Mouse (Mus musculus) intestine, postnatal 0 days (tissue): Measurements from ENCODE around the gene Scnm1. TPM values are rescaled to one million over a fixed set of nuclear protein-coding genes. Genes with fewer than 3 reads are reported as not detected.
A peak's percentile ranks its signal among the peaks of the same experiment; 100 is the strongest.

ENCODE experiments used
- ATAC-seq: fragments of 200-750 bp; cut with Nextera tagmentation; 2 replicates; pipeline ENCODE4 v1.8.0; 2017; ENCODE audit warnings: mild to moderate bottlenecking, moderate TSS enrichment, moderate library complexity
- H3K27ac ChIP-seq: fragments of 300-500 bp; sonication (generic); 2 replicates; pipeline ENCODE4 v1.5.1; 2014; ENCODE audit warnings: mild to moderate bottlenecking, low read depth, low read length, moderate library complexity
- H3K27me3 ChIP-seq: fragments of 300-500 bp; sonication (generic); replicated peaks from 2 replicates; pipeline ENCODE4 v1.6.1; 2014; ENCODE audit warnings: low read length, mixed read lengths; ENCODE audit not compliant: control insufficient read depth, insufficient read depth
- H3K36me3 ChIP-seq: fragments of 300-500 bp; sonication (generic); 2 replicates; pipeline ENCODE4 v1.6.1; 2014; ENCODE audit warnings: mild to moderate bottlenecking, moderate library complexity; ENCODE audit not compliant: control insufficient read depth, insufficient read depth
- H3K4me1 ChIP-seq: fragments of 300-500 bp; sonication (generic); replicated peaks from 2 replicates; pipeline ENCODE4 v1.6.1; 2014; ENCODE audit warnings: antibody characterized with exemption, low read length, mixed read lengths; ENCODE audit not compliant: control insufficient read depth, insufficient read depth
- H3K4me2 ChIP-seq: fragments of 300-500 bp; sonication (generic); replicated peaks from 2 replicates; pipeline ENCODE4 v1.6.1; 2014; ENCODE audit warnings: low read depth, mild to moderate bottlenecking, moderate library complexity
- H3K4me3 ChIP-seq: fragments of 300-500 bp; sonication (generic); 2 replicates; pipeline ENCODE4 v1.5.1; 2014; ENCODE audit warnings: low read depth, low read length
- H3K9ac ChIP-seq: fragments of 300-500 bp; sonication (generic); 2 replicates; pipeline ENCODE4 v1.6.1; 2014; ENCODE audit warnings: mild to moderate bottlenecking, low read depth, low read length
- H3K9me3 ChIP-seq: fragments of 300-500 bp; sonication (generic); 2 replicates; pipeline ENCODE4 v1.6.1; 2016; ENCODE audit warnings: mixed run types; ENCODE audit not compliant: control insufficient read depth
- CTCF ChIP-seq: sonication (generic); IDR thresholded peaks from 2 replicates; pipeline ENCODE4 v1.5.1; 2016; ENCODE audit warnings: low read depth, mild to moderate bottlenecking, control low read depth, antibody characterized with exemption, moderate library complexity
- WGBS: fragments of 180-500 bp; shearing (Covaris S2); extraction: QIAGEN DNeasy Blood & Tissue Kit; methylation state at CpG from one replicate; pipeline ENCODE4 v1.1.7; 2014; 5-methylcytosine and 5-hydroxymethylcytosine counted together
- polyA plus RNA-seq: library from polyadenylated mRNA; unstranded; fragments of >200 nt; fragmentation: Nextera tagmentation; extraction: Ambion mirVana; gene quantifications from 2 replicates; pipeline ENCODE4 v1.2.1, GENCODE M21; 2015

Scnm1 gene
- polyA plus RNA-seq, 1 experiment from 2014 or later, result 49.3 TPM

DNA sequence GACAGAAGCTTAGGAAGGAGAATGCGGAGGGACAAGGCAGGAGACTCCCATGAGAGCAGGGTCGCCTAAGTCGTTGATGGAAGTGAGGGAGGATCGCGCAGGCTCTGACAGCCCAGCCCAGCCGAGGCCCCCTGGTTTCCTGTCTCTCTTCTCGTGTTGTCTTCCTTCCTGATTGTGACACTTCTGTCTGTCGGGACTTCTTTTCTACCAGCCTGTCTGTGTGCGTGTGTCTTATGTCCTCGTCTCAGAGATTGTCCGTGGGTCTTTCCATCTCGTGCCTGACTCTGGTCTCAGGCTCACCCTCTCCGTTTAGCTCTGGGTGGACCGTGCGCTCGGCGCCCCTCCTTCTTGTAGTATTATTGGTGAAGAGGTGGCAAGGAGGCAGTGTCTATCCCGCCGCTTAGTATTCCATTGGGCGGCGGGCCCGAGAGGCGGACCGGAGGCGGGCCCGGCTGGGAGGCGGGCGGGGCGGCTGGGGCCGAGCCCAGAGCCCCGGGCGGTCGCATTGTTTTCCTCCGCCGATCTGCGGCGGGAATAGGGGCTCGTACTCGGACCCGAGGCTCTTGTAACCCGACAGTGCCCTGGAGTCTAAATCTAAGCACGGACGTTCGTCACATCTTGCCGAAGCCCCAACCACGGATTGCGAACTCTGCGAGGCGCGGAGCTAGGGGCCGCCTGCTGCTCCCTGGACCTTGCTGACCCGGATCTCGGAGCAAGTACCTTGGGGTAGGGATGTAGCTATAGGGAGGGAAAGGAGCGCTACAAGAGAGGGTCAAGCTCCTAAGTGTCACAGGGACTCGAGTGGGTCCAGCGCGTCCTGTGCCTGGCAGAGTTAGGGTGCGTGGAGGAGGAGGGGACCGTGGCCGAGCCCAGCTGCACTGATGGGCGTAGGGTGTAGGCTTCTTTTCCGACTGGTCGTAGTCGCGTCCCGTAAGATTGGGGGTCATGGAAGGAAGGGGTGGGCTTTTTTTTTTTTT lies 26.5 kb upstream of the Scnm1 start, which contains the start of gene Sema6c:
Gene Sema6c (plus strand): TSS at position 471 of the 977 bp plus-strand sequence.
- H3K9me3 ChIP-seq, result no peaks in the 10 kb centered on the region
- H3K36me3 ChIP-seq, result no peaks in the 10 kb centered on the region
- peaks cover 5% of the 10 kb centered on the region; the same call in 1 of the 2 replicates for H3K4me1 ChIP-seq
- peak within 1 kb of the TSS; percentile 40; the same call in 1 of the 2 replicates for H3K9ac ChIP-seq
- WGBS, result under 1% methylated on average over 66 of the region's 66 CpGs
- peak within 1 kb of the TSS; percentile 97 for H3K4me2 ChIP-seq
- H3K4me3 ChIP-seq, result peak within 1 kb of the TSS; percentile 69
- H3K27ac ChIP-seq, result no peak within 1 kb of the TSS
- ATAC-seq, result peak; percentile 93
- H3K27me3 ChIP-seq, result peaks cover 8% of the 10 kb centered on the region; the same call in 1 of the 2 replicates
- no peak for TF ChIP-seq CTCF

DNA sequence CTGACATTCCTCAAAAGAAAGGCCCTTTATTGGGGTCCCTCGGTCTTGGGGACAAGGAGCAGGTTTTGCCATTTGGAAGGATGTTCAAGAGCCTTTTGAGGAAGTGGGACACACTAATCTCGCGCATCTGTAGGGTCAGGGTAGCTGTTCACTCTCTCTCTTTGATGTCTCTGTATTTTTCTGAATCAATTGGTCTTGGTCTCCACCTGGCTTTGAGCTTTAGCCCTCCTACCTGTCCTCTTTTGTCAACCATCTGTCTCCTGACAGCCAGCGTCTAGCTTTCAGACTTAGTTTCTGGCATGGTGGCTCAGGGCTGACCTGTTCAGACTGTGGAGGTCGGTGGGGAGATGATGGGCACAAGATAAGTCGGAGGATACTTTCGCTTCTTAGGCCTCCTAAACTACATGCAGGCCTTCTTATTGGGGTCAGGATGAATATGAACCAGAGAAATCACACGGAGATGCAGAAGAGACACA lies 25.7 kb upstream of the Scnm1 start:
- Histone ChIP-seq H3K4me2 (peak overlapping the region; percentile 97), H3K36me3 (no peaks in the 10 kb centered on the region), H3K4me1 (peaks cover 5% of the 10 kb centered on the region; the same call in 1 of the 2 replicates), H3K9ac (0 out of 2 replicates have a peak overlapping the region, but pooled peaks have one; percentile 11), H3K4me3 (peak overlapping the region; percentile 69), H3K27me3 (peaks cover 8% of the 10 kb centered on the region; the same call in 1 of the 2 replicates), H3K27ac (no peak overlapping the region), H3K9me3 (no peaks in the 10 kb centered on the region)
- 21% methylated on average over 8 of the region's 8 CpGs for WGBS
- no peak for TF ChIP-seq CTCF
- no peak for ATAC-seq

DNA sequence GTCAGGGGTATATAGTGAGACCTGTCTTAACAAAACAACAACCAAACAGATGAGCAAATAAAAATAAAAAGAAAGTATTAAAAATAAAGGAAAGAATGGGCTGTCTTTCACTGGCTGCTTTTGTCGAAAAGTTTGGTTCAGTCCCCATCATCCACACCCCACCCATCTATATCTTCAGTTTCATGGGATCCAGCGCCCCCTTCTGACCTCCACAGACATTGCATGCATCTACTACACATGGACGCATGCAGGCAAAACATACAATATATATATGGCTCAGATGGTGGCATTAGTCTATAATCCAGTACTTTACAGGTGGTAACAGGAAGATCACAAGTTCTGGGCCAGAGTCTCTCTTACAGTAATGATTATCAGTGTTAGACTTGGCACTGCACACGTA lies 20.1 kb upstream of the Scnm1 start:
- Histone ChIP-seq H3K9me3 (no peaks in the 10 kb centered on the region), H3K4me1 (no peaks in the 10 kb centered on the region), H3K4me2 (no peak overlapping the region), H3K4me3 (no peak overlapping the region), H3K36me3 (no peaks in the 10 kb centered on the region), H3K27me3 (no peaks in the 10 kb centered on the region), H3K9ac (no peak overlapping the region), H3K27ac (no peak overlapping the region)
- ATAC-seq, result no peak
- peak; percentile 69 for TF ChIP-seq CTCF
- 57% methylated on average over 4 of the region's 4 CpGs for WGBS

GRCm38 (mm10) chr3:95147924-95148323 lies 14.1 kb upstream of the Scnm1 start:
- TF ChIP-seq CTCF, result no peak
- Histone ChIP-seq H3K36me3 (no peaks in the 10 kb centered on the region), H3K9ac (no peak overlapping the region), H3K4me1 (no peaks in the 10 kb centered on the region), H3K27ac (no peak overlapping the region), H3K27me3 (no peaks in the 10 kb centered on the region), H3K4me2 (no peak overlapping the region), H3K9me3 (no peaks in the 10 kb centered on the region), H3K4me3 (no peak overlapping the region)
- WGBS, result 63% methylated on average over 3 of the region's 3 CpGs
- ATAC-seq, result no peak

DNA sequence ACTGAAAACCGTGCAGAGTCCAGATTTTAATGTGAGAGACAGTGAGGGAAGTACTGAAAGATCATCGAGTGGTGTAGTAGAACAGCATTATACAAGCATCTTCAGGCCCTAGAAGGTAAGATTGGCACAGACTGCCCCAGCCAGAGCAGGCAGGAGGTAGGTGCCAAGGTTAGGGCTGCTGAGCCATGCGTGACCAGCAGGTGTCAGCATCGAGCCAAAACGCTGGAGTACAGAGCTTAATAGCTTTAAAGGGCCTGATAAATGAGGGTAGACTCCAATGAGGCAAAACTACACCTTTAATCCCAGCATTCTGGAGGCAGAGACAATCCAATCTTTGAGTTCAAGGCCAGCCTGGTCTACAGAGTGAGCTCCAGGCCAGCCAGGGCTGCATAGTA lies 8.8 kb upstream of the Scnm1 start:
- no peak overlapping the region for H3K4me3 ChIP-seq
- peaks cover 17% of the 10 kb centered on the region for H3K36me3 ChIP-seq
- no peak overlapping the region for H3K27ac ChIP-seq
- H3K9ac ChIP-seq, result no peak overlapping the region
- H3K4me2 ChIP-seq, result no peak overlapping the region
- H3K4me1 ChIP-seq, result no peaks in the 10 kb centered on the region
- peak; percentile 56 for ATAC-seq
- H3K27me3 ChIP-seq, result no peaks in the 10 kb centered on the region
- WGBS, result 10% methylated on average over 5 of the region's 5 CpGs
- peak; percentile 95 for TF ChIP-seq CTCF
- no peaks in the 10 kb centered on the region for H3K9me3 ChIP-seq

DNA sequence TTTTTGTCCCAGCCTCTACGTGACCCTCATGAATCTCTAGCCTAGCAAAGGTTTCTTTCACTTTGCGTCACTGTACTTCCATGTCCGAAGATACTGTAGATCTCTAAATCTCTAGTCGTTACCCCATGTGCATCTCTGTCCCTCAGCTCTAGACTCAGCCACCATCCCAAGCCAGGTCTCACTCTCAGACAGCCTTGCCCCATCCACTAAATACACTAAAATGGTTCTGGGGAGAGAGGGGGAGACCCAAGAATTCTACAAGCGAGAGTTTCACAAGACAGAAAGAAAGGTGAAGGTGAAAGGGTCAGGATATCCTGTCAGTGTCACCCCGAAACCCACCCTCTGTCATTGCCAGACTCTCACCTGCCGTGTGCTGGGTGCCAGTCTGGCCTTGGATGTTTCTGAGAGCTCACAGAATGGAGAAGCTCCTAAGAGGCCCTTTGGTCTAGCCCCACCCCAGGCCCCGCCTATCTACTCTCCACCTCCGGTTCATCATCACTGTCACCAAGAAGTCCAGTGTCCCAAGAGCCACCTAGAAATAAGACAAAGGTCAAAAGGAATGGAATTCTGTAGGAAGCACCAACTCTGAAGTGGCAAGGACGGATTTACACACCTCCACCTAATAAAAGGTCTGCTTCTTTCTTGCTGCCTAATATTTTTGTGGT lies 8.3 kb upstream of the Scnm1 start, which contains the start of gene Tnfaip8l2:
Gene Tnfaip8l2 (minus strand): TSS at position 409 of the 665 bp plus-strand sequence.
- no peak for ATAC-seq

More for the DNA sequence above, 8.3 kb upstream of the Scnm1 start, which contains the start of gene Tnfaip8l2:
- Histone ChIP-seq H3K9ac (no peak within 1 kb of the TSS), H3K4me1 (no peaks in the 10 kb centered on the region), H3K27me3 (no peaks in the 10 kb centered on the region), H3K4me3 (0 out of 2 replicates have a peak within 1 kb of the TSS, but pooled peaks have one; percentile 0), H3K4me2 (no peak within 1 kb of the TSS; the same call in 1 of the 2 replicates), H3K27ac (no peak within 1 kb of the TSS), H3K9me3 (no peaks in the 10 kb centered on the region), H3K36me3 (peaks cover 17% of the 10 kb centered on the region)
- TF ChIP-seq CTCF, result no peak
- 78% methylated on average over 10 of the region's 10 CpGs for WGBS
